Mouse (Mus musculus) E14TG2a.4 (cell line): ENCODE data around the gene Atpaf2.

Experiments
- CTCF ChIP-seq: conservative IDR thresholded peaks from 2 replicates; pipeline ENCODE4 v1.5.1; 2014; ENCODE audit warnings: low read length
- NANOG ChIP-seq: IDR thresholded peaks from 2 replicates; pipeline ENCODE4 v1.6.1; 2014; ENCODE audit warnings: borderline replicate concordance, low read length, mixed read lengths

- no peak for TF ChIP-seq CTCF
- TF ChIP-seq NANOG: no peak
These were observed 3.9 kb upstream of the Atpaf2 start for GRCm38 (mm10) chr11:60422046-60422668.
